Mouse (Mus musculus) CH12.LX (cell line): Measurements from ENCODE around the gene Gm19684.
A peak's percentile ranks its signal among the peaks of the same experiment; 100 is the strongest.
"Not testable (repeated sequence)": the region's sequence is repeated elsewhere in the genome, so short reads cannot be mapped to it uniquely, and the experiment has no call there.

Experiments used
- CTCF ChIP-seq, 2 experiments: IDR thresholded peaks in 1 of 2; conservative IDR thresholded peaks in 1 of 2; 2 replicates each; pipeline ENCODE4 v1.5.1; 2011 to 2012; ENCODE audit warnings: low read depth in 2 of 2, low read length in 2 of 2, improper control_type of control experiment in 1 of 2, inconsistent platforms in 1 of 2, mild to moderate bottlenecking in 1 of 2, moderate library complexity in 1 of 2
- MAFK ChIP-seq: IDR thresholded peaks from 2 replicates; pipeline ENCODE4 v1.6.1; 2011; ENCODE audit warnings: low read length, improper control_type of control experiment; ENCODE audit not compliant: insufficient replicate concordance
- NELFE ChIP-seq: IDR thresholded peaks from 2 replicates; pipeline ENCODE4 v1.6.1; 2011; ENCODE audit warnings: low read depth, low read length, improper control_type of control experiment
- POLR2A ChIP-seq: IDR thresholded peaks from 2 replicates; pipeline ENCODE4 v1.6.1; 2011; ENCODE audit warnings: low read depth, mild to moderate bottlenecking, improper control_type of control experiment, low read length
- RAD21 ChIP-seq: IDR thresholded peaks from 2 replicates; pipeline ENCODE4 v1.6.1; 2011; ENCODE audit warnings: low read depth, mild to moderate bottlenecking, low read length, improper control_type of control experiment, moderate library complexity
- TBP ChIP-seq: conservative IDR thresholded peaks from 2 replicates; pipeline ENCODE4 v1.6.1; 2011; ENCODE audit warnings: low read depth, low read length, improper control_type of control experiment
- USF1 ChIP-seq: IDR thresholded peaks from 2 replicates; pipeline ENCODE4 v1.6.1; 2014; ENCODE audit warnings: low read depth, mild to moderate bottlenecking, inconsistent platforms, low read length, improper control_type of control experiment
- USF2 ChIP-seq: conservative IDR thresholded peaks from 2 replicates; pipeline ENCODE4 v1.6.1; 2011; ENCODE audit warnings: low read depth, low read length, improper control_type of control experiment
- ZKSCAN1 ChIP-seq: IDR thresholded peaks from 2 replicates; pipeline ENCODE4 v1.6.1; 2012; ENCODE audit warnings: low read depth, inconsistent platforms, low read length, improper control_type of control experiment, borderline replicate concordance

DNA sequence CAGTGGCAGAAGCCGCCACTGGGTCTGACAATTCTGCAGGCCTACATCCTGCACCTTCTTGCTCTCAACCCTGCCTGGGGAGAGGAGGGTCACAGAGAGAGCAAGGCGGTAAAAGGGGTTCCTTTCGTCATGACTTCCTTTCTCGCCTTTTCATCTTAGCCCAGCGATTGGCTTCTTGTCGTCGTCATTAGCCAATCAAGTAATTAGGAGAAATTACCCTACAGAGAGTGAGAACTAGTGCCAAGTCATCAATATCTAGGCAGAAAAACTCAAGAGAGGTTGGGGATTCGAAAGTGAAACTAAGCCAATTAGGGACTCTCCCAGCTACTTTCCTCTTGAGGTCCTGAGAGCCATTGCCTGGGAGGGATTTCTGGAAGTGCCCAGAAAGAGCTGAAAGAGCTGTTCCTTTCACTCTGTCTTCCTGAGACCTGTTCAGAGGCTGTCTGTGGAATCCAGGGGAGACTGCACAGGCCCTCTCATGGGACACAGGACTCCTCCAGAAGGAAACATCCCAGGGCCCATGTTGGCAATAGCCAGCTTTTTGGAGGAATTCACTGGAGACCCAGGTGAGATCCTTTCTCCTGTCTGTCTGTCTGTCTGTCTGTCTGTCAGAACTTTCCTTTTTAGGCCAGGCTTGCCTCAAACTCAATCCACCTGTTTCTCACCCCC lies at the start of gene Gm19684:
- TF ChIP-seq NELFE: peak; percentile 31; the same call in 1 of the 2 replicates
- TF ChIP-seq CTCF (conservative IDR thresholded peaks at IDR 0.05 in 1 of 2, IDR thresholded peaks at IDR 0.05 in 1 of 2; ENCODE audit: low read depth in 2 of 2, low read length in 2 of 2); USF1; RAD21; USF2; ZKSCAN1; MAFK; TBP: not testable (repeated sequence)
- TF ChIP-seq POLR2A: peak; percentile 50; the same call in 1 of the 2 replicates
